Mouse (Mus musculus) lung, postnatal 25 days (tissue): ENCODE results near the gene Fosl1.
"Not testable (repeated sequence)": the region's sequence is repeated elsewhere in the genome, so short reads cannot be mapped to it uniquely, and the experiment has no call there.

Experiments used
- DNase-seq: peaks from one replicate; pipeline ENCODE4 v3.0.0; 2022; ENCODE audit warnings: low spot score

The Fosl1 gene

GRCm38 (mm10) chr19:5447515-5448353, at the start of gene Fosl1:
Gene Fosl1, plus strand, starts transcription at chr19:5447547.
- peak; percentile 68 for DNase-seq

DNA sequence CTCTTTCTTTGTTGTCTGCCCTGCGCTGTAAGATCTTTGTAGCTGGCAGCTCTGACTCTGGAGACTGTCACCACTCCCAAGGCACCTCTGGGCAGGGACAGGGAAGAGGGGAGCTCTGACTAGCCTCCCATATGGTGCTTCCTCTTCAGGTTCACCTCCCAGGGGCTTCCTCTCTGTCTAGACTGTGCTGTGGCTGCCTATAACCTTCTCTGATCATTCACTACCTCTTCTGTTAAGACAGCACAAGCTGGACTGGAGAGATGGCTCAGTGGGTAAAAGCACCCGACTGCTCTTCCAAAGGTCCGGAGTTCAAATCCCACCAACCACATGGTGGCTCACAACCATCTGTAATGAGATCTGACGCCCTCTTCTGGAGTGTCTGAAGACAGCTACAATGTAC, 46.3 kb upstream of the Fosl1 start:
- DNase-seq: not testable (repeated sequence)

DNA sequence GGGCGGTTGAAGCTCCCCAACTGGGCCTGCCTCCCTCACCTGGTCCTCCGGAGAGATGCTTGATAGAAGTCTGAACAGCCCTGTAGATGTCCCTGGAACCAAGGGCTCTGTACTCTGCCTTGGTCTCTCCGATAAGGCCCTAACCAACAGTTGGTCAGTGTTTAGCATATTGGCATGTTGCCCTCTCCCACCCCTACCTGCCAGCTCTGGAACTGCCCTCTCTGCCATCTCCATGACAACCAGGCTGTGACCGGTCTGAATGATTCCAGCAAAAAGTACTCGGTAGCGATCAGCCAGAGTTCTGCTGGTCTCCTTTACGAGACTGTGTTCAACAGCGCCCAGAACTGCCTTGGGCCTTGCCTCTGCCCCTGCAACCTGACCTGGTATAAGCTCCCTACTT, 45.1 kb upstream of the Fosl1 start, which contains the start of gene Tsga10ip:
TSS of gene Tsga10ip (minus strand) at position 234 of the 400 bp plus-strand sequence.
- DNase-seq: no peak

DNA sequence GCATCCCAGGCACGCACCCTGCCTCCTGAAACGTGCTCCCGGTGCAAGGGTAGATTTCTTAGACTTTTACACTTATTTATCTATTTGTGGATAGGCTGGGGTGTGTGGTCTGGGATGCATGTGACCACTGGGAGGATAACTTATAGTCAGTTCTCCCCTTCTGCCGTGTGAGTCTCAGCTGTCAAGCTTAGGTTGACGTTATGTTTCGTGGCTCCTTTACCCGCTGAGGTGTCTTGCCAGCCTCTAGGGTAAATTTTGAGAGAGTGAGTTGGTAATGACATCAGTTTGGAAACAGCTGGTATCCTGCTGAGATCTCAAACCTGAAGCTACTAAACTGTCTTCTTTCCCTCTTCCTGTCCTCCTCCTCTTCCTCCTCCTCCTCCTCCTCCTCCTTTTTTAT, 41.4 kb upstream of the Fosl1 start:
- DNase-seq: no peak

- DNase-seq: peak; percentile 52
These were observed 40.7 kb upstream of the Fosl1 start for GRCm38 (mm10) chr19:5406531-5407126.

- DNase-seq: peak; percentile 71
These were observed 40.2 kb upstream of the Fosl1 start for GRCm38 (mm10) chr19:5407133-5407532.

DNA sequence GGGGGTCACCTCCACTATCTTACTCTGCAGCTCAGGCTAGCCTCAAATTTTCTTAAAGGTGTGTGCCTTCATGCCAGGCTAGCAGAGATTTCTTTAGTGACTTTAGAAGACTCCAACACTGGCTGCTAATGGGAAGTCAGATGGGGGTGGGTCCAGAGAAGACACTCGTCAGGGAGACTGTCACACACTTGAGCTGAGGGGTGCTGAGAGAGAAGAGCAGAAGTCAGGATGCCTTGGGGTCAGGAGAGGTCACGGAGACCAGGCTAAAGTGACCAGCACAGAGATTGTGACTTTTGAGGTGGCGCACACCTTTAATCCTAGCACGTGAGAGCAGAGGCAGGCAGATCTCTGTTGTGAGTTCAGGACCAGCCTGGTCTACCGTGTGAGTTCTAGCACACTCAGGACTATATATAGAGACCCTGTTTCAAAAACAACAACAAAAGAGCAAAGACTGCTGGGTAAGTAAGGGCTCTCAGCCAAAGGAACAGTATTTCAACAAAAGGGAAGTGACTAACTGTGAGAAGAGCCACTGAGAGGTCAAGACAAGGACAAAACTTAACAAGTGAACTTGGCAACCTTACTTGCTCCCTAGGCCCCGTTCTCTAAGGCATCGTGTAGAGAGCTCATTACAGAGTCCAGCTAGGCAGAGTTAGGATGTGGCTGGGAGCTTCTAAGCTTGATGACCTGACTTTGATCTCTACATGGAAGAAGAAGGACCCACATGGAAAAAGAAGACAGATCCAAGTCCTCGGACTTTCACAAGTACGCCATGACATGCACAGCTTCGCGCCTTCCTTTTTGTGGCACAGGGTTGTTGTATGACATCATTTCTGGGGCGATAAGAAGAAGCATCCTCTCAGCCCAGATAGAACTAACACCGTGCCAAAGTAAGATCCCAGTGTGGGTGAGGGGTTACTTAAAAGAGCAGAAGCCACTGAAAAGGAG, 39.0 kb upstream of the Fosl1 start:
- DNase-seq: peak; percentile 50

GRCm38 (mm10) chr19:5409068-5409467, 38.3 kb upstream of the Fosl1 start:
- peak; percentile 36 for DNase-seq

DNA sequence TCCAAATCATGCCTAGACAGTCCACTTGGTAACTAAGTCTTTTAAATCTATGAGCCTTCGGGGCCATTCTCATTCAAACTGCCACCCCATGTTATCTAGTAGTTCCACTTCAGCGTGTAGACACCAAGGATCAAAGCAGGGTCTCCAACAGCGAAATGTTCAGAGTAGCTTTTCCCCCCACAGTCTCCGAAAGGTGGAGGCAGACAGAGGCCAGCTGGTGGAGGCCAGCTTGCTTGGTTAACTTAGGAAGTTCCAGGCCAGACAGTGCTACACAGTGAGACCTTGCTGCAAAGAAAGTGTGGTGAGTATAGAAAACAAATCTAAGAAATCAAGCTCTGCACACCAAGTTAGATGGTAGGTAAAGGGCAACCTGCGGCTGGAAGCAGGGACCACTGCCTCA, 36.7 kb upstream of the Fosl1 start:
- no peak for DNase-seq

DNA sequence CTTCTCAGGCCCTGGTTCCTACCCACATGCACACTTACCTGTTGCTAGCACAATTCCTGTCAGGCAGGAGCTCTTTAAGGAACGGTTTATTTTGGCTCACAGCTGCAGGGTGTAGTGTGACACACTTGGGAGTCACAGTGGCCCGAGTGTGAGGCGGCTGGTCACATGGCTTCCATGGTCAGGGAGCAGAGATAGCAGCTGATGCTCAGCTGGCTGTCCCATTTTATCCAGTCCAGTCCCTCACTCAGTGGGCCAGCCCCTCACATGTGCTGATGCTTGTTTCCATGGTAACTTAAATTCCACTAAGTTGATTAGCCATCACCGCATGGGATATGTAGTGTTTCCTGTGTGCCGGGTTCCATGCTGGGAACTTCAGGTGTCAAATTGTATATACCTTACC, 35.4 kb upstream of the Fosl1 start:
- DNase-seq: no peak

GRCm38 (mm10) chr19:5413840-5414239, 33.5 kb upstream of the Fosl1 start:
- no peak for DNase-seq

DNA sequence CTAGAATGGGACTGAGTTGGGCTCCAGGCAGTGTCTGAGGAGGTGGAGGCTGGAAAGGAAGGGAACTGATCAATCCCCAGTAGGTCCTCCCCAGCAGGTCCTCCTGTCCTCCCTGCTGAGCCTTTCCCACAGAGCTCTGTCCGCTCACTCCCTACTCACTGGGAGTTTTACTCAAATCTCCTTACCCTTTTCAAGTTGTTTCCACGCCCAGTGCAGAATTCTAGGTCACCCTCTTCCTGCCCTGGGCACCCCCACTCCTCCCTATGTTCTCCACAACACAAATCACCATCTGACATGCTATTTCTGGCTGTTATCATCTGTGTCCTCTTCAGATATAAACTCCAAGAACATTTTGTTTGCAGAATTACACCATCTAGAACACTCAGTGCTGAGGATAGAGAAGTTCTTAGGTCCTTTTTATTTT, 32.8 kb upstream of the Fosl1 start:
- peak; percentile 68 for DNase-seq

DNA sequence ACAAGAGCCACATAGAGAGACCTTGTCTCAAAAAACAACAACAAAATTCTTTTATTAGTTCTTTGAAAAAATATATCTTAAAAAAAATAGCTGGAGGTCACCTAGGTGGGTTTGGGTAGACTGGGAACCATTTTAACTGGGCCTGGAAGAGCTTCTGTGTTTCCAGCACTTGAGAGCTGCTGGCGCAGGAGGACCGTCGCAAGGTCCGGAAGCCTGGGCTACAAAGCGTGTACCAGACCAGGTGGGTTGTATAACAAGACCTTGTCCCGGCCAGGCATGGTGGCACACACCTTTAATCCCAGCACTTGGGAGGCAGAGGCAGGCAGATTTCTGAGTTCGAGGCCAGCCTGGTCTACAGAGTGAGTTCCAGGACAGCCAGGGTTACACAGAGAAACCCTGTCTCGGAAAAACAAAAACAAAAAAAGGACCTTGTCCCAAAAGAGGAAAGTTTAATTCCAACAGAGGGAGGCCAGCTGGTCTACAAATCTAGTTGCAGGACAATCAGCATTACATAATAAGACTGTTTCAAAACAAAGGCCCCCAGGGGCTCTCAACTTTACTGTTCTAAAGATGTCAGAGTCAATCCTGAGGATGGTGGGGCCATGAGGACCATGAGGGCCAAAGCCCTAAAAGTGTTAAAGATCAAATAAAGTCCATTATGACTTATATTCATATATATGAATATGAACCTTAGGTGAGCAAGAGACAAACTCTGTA, 28.4 kb upstream of the Fosl1 start:
- DNase-seq: no peak

GRCm38 (mm10) chr19:5419630-5420029, 27.7 kb upstream of the Fosl1 start:
- DNase-seq: no peak

DNA sequence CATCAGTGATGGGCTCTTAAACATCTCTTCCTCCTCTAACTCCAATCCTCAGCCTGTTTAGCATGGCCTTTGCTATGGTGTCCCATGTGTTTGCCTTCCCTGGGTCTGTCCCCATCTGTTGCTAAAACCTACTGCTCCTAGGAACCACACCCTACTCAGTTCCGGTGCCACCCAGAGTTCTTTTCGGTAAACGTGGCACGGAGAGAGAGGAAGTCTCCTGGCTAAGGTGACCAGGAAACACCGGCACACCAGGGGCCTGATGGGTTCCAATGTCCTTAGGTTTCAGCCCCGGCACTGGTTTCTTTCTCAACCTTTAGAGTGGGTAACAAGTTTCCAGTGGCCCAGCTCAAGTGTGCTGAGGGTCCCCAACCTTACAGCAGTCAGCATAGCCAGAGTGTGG, 26.8 kb upstream of the Fosl1 start:
- DNase-seq: no peak

DNA sequence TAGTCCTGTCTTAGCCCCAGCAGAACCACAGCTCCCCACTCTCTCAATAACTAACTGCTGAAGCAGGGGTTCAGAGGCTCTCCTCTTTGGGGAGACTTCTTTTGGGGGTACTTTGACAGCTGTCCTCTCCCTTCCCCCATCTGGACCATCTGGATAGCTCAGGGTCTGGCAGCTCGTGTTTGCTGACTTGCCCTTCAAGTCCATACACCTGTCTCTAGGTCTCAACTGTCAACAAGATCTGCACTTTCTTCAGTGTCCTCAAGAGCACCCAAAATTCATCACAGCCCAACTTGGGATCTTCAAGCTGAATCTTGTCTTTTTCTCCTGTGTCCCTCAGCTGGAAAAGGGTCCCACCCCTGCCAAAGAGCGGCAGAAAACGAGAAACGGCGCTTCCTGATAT, 25.6 kb upstream of the Fosl1 start:
- no peak for DNase-seq

- DNase-seq: no peak
These were observed 25.1 kb upstream of the Fosl1 start for GRCm38 (mm10) chr19:5422267-5422666.

DNA sequence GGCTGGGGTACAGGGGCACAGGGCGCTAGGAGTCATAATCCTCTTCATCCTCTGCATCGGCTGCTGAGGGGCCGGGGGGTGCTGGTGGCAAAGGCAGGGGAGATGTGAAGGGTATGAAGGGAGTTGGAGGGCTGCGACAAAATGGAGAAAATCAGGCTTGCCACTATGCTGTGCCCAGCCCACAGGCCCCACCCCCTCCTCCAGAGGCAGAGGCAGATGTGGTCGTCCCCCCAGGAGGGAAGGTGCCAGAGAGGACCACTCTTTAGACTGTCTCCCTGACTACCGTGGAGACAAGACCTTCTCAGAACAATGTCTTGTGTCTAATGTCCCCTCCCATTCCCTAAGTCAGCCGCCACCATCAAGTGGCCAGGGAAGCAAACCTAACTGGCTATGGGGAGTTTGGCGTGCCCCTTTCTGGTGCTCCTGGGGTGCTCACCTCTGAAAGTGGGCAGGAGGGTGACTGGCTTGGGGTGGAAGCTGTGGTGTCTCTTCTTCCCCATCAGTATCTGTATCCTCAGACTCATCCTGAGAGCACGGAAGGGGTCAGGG, 24.4 kb upstream of the Fosl1 start:
- DNase-seq: no peak

GRCm38 (mm10) chr19:5423561-5423960, 23.8 kb upstream of the Fosl1 start:
- no peak for DNase-seq

- peak; percentile 91 for DNase-seq
These were observed 23.1 kb upstream of the Fosl1 start for GRCm38 (mm10) chr19:5424092-5424781.
